Mouse (Mus musculus) testis, adult 2 months (tissue): ENCODE measurements at regions not wholly inside any gene's neighbourhood (a gene's known extent, or its start where the extent isn't known, plus 50 kb on each side); places are given as distances from the start of the nearest gene placed in this dataset.

Source experiments
- CTCF ChIP-seq: fragments of 200-500 bp; IDR thresholded peaks from 2 replicates; pipeline ENCODE4 v1.5.1; 2012; ENCODE audit warnings: low read depth, mild to moderate bottlenecking, inconsistent platforms, low read length, moderate library complexity; ENCODE audit not compliant: control insufficient read depth, insufficient read depth, insufficient replicate concordance
- POLR2A ChIP-seq: fragments of 200-500 bp; IDR thresholded peaks from 2 replicates; pipeline ENCODE4 v1.6.1; 2012; ENCODE audit warnings: low read depth, mild to moderate bottlenecking, inconsistent platforms, low read length, moderate library complexity; ENCODE audit not compliant: control insufficient read depth

GRCm38 (mm10) chr2:78530535-78530934, 337.4 kb upstream of the Ube2e3 start:
- TF ChIP-seq POLR2A, result no peak
- no peak for TF ChIP-seq CTCF
